Mouse (Mus musculus) testis, adult 2 months (tissue): ENCODE results near the gene Rlbp1. TPM values are rescaled to one million over a fixed set of nuclear protein-coding genes. Genes with fewer than 3 reads are reported as not detected.

Source experiments
- H3K27ac ChIP-seq: fragments of 200-500 bp; 2 replicates; pipeline ENCODE4 v1.5.1; 2012; ENCODE audit warnings: low read depth, low read length; ENCODE audit not compliant: control insufficient read depth, insufficient read depth
- H3K27me3 ChIP-seq: fragments of 200-500 bp; 2 replicates; pipeline ENCODE4 v1.6.1; 2012; ENCODE audit warnings: mild to moderate bottlenecking, low read length, moderate library complexity; ENCODE audit not compliant: control insufficient read depth, insufficient read depth
- H3K36me3 ChIP-seq: fragments of 200-500 bp; 2 replicates; pipeline ENCODE4 v1.6.1; 2012; ENCODE audit warnings: mild to moderate bottlenecking, low read length; ENCODE audit not compliant: control insufficient read depth, insufficient read depth
- H3K4me1 ChIP-seq: fragments of 200-500 bp; 2 replicates; pipeline ENCODE4 v1.6.1; 2012; ENCODE audit warnings: low read length; ENCODE audit not compliant: control insufficient read depth, insufficient read depth
- H3K4me3 ChIP-seq: fragments of 200-500 bp; 2 replicates; pipeline ENCODE4 v1.5.1; 2012; ENCODE audit warnings: low read depth, mild to moderate bottlenecking, low read length, moderate library complexity, mixed read lengths; ENCODE audit not compliant: control insufficient read depth
- CTCF ChIP-seq: fragments of 200-500 bp; IDR thresholded peaks from 2 replicates; pipeline ENCODE4 v1.5.1; 2012; ENCODE audit warnings: low read depth, mild to moderate bottlenecking, inconsistent platforms, low read length, moderate library complexity; ENCODE audit not compliant: control insufficient read depth, insufficient read depth, insufficient replicate concordance
- POLR2A ChIP-seq: fragments of 200-500 bp; IDR thresholded peaks from 2 replicates; pipeline ENCODE4 v1.6.1; 2012; ENCODE audit warnings: low read depth, mild to moderate bottlenecking, inconsistent platforms, low read length, moderate library complexity; ENCODE audit not compliant: control insufficient read depth
- polyA plus RNA-seq: library from polyadenylated mRNA; depleted of rRNA; stranded (reverse); fragments of >200 nt; gene quantifications from 2 replicates; pipeline ENCODE4 v1.2.3, GENCODE M21; 2012

Gene Rlbp1
- polyA plus RNA-seq, 1 experiment: 1.6 TPM

DNA sequence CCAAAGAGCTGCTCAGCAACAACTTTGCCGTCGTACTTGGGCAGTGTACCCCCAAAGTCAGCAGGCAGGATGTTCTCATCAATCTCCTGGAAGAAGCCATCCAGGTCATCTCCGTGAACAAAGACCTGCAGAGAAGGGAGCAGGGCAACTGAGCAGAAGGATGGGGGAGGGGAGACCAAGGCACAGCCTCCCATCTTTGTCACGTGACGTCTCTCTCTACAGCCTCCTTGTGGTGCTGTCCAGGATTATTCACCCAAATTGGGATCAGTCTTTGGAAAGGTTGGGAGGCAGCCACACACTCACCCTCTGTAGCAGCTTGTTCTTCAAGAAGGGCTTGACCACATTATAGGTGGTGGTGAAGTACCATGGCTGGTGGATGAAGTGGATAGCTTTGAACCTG is 11.3 kb downstream of the Rlbp1 start:
- Histone ChIP-seq H3K27ac (no peak overlapping the region), H3K4me3 (no peak overlapping the region), H3K36me3 (no peaks in the 10 kb centered on the region), H3K27me3 (no peaks in the 10 kb centered on the region), H3K4me1 (no peaks in the 10 kb centered on the region; the same call in 1 of the 2 replicates)
- TF ChIP-seq CTCF (no peak), POLR2A (no peak)

DNA sequence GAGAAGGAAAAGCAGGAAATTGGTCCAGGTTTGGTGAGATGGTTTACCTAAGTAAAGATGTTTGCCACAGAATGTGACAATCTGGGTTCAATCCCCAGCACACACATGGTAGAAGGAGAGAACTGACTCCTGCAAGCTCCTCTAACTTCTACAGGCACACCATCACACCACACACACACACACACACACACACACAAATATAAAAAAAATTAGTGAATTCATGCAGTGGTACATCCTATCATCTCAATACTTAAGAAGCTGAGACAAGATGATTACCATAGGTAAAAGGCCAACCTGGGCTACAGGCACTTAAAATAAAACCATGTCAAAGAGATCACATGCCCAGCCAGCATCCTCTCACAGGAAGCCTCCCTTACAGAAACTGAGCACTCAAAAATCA is 12.8 kb downstream of the Rlbp1 start:
- no peaks in the 10 kb centered on the region for H3K36me3 ChIP-seq
- no peaks in the 10 kb centered on the region; the same call in 1 of the 2 replicates for H3K4me1 ChIP-seq
- no peaks in the 10 kb centered on the region for H3K27me3 ChIP-seq
- TF ChIP-seq POLR2A: no peak
- TF ChIP-seq CTCF: no peak
- H3K4me3 ChIP-seq: no peak overlapping the region
- H3K27ac ChIP-seq: no peak overlapping the region

DNA sequence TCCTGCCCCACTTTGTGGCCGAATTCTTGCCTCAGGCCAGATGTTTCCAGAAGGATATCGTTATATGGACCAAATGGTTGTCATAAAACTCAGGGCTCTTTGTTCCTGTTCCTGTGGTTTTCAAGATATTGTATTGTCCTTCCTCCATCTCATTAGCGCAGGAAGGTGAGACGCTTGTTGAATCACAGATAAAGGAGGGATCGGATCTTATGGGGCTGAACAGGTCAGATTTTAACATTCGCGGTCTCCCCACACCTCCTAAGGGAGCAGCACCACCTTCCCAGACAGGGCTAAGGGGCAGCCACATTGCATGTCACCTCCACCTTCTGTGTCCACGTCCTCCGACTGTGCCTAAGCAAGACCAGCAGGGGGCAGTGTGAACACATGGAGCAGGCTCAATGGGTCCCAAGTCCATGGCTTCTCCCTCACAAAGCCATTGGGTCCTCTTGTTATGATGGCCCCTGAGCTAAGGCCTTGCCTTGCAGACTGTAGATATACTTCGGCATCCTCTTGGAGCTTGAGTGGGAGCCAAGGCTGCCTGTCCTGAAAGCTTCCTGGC is 15.4 kb downstream of the Rlbp1 start:
- TF ChIP-seq POLR2A: no peak
- peak; percentile 94 for TF ChIP-seq CTCF
- no peaks in the 10 kb centered on the region; the same call in 1 of the 2 replicates for H3K4me1 ChIP-seq
- H3K27ac ChIP-seq: no peak overlapping the region

DNA sequence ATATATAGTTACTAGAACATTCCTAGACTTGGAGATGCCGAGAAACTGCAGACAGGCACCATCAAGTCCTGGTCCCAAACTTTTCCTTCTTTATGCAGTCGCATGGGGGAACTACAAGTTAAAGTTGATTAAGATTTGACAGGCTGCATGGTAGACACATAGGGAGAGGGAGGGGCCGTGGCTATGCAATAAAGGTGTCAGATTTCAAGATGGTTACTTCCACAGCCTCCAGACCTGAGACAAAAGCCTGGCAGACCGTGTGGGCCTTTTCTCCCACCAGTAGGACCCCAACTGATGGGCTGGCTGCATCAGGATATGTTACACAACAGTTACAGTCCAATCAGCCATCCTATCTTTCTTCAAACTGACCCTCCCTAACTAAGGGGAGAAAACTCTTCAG is 17.4 kb downstream of the Rlbp1 start:
- TF ChIP-seq POLR2A: no peak
- TF ChIP-seq CTCF: no peak
- Histone ChIP-seq H3K4me3 (no peak overlapping the region), H3K4me1 (no peaks in the 10 kb centered on the region), H3K27ac (no peak overlapping the region), H3K36me3 (no peaks in the 10 kb centered on the region), H3K27me3 (no peaks in the 10 kb centered on the region)

More for the DNA sequence above, 15.4 kb downstream of the Rlbp1 start:
- H3K36me3 ChIP-seq: no peaks in the 10 kb centered on the region
- H3K27me3 ChIP-seq: no peaks in the 10 kb centered on the region
- no peak overlapping the region for H3K4me3 ChIP-seq

DNA sequence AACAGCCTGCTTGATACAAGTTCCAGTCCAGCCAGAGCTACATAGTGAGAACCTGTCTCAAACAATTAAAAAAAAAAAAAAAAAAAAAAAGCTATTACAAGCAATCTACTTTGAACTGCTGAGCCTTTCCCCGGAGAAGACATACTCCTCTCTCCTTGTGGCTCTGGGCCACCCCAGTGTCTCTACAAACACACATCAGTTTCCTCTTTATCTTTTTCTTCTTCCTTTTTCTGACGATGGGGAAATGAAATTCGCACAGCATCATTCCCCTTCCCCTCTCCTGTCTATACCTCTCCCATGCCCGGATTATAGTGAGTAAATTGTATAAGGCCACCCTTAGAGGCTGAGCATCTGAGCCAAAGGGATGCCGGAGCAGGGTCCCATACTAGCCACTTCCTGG is 18.2 kb downstream of the Rlbp1 start:
- no peaks in the 10 kb centered on the region for H3K4me1 ChIP-seq
- H3K27ac ChIP-seq: no peak overlapping the region
- no peak overlapping the region for H3K4me3 ChIP-seq
- H3K36me3 ChIP-seq: no peaks in the 10 kb centered on the region
- H3K27me3 ChIP-seq: no peaks in the 10 kb centered on the region
- TF ChIP-seq CTCF (no peak), POLR2A (no peak)

DNA sequence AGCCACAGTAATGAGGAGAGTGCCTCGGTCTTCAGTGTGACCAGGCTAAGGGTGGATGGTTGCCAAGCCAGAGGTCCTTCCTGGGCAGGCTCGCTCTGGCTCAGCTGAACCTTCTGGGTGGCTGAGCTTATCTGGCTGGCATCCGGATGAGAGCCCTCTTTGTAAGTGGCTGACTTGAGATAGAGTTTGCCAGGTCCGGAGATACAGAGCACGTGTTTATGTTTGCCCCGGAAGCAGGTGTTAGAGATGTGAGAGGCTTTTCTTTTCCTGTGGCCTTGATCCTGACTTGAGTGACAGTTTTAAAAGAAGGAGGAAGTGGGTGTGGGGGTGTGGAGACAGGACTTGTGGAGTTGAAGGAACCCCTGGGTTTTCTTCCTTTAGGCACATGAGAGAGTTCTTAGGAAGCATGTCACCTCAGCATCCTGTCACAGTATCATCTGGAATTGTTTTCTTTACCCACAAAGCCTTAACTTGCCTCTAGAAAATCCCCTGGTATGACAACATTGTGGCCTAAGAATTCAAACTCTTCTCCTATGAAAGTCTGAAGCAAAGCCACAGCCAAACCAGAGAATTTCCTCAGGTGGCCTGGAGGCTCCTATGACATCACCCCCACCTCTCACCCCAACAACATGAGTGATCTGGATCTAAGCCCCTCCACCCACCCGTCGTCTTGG is 23.3 kb downstream of the Rlbp1 start:
- Histone ChIP-seq H3K27me3 (no peaks in the 10 kb centered on the region), H3K27ac (no peak overlapping the region), H3K4me3 (no peak overlapping the region), H3K4me1 (no peaks in the 10 kb centered on the region; the same call in 1 of the 2 replicates), H3K36me3 (no peaks in the 10 kb centered on the region)
- TF ChIP-seq POLR2A (no peak), CTCF (no peak)

DNA sequence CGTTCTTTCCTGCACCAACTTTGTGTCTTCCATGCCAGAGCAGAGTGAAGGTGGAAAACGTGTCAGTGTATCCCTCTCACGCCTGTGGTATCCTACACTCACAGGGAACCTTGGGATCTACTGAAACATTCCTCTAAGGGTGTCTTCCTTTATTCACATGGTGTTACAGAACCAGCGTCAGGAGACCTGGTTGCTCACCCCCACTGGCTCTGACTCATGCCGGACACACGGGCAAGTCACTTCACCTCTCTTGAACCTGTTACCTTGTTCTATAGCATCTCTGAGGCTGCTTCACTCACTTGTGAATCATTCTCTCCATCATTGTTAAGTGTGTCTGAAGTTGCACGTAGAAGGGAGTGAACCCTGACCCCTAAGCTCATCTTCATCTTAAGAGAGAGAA is 24.0 kb downstream of the Rlbp1 start:
- Histone ChIP-seq H3K27me3 (no peaks in the 10 kb centered on the region), H3K4me1 (no peaks in the 10 kb centered on the region; the same call in 1 of the 2 replicates), H3K27ac (no peak overlapping the region), H3K4me3 (no peak overlapping the region), H3K36me3 (no peaks in the 10 kb centered on the region)
- TF ChIP-seq CTCF: no peak
- TF ChIP-seq POLR2A: no peak
